ENCODE assay signal across 23 mouse cellular contexts in genomic region chr11:77894967-77895366, GRCm38 (mm10). TPM values are rescaled to one million over a fixed set of nuclear protein-coding genes. Genes with fewer than 3 reads are reported as not detected.
DNase-seq lines count a peak whose midpoint lies in the region; ATAC-seq and TF ChIP-seq lines count a peak whose summit lies in the region.
"Had no signal": no experiment of that assay in that cellular context is flagged by ENCODE, and none has a peak within 500 bp of the region (broad histone marks: within the 10 kb centered on the region; RNA-seq: fewer than 3 reads in every experiment).

No protein-coding gene starts in this region.

- no peak for DNase-seq in forebrain, embryonic 11.5 days (ENCODE audit: low spot score)
- peak; percentile 1 for DNase-seq in hindbrain, postnatal 0 days (ENCODE audit: low spot score)
- DNase-seq in testis, postnatal 14 days (ENCODE audit: low spot score): no peak
- DNase-seq in cerebellum, adult 11-12 months: no peak
- no peak for DNase-seq in gastrocnemius, adult 2 months
- DNase-seq: adrenal gland, postnatal 10 days; cerebellum, adult 8-10 months; lung, adult 18-20 months; lung, postnatal 36 days; retina, postnatal 1 day; spleen, adult 18-20 months; thymus, postnatal 25 days had no signal

- H3K27me3 ChIP-seq in intestine, embryonic 16.5 days (replicated peaks; ENCODE audit: control insufficient read depth, insufficient read depth, low read length): 0 out of 2 replicates have a peak, but pooled peaks cover 4% of the 10 kb centered on the region
- no peaks in the 10 kb centered on the region for H3K27me3 ChIP-seq in intestine, postnatal 0 days (replicated peaks; ENCODE audit: control insufficient read depth, insufficient read depth, low read length)
- H3K27me3 ChIP-seq in C2C12 (ENCODE audit: control insufficient read depth, insufficient read depth, insufficient read length): peaks cover 56% of the 10 kb centered on the region
- no peaks in the 10 kb centered on the region for H3K27me3 ChIP-seq in forebrain, embryonic 11.5 days (ENCODE audit: control insufficient read depth, insufficient read depth, low read length)
- H3K27me3 ChIP-seq in hindbrain, postnatal 0 days (ENCODE audit: insufficient read depth, low read length): no peaks in the 10 kb centered on the region

- no peaks in the 10 kb centered on the region for H3K9me3 ChIP-seq in intestine, embryonic 16.5 days (ENCODE audit: control insufficient read depth, low read length)
- H3K9me3 ChIP-seq in intestine, postnatal 0 days (ENCODE audit: control insufficient read depth): no peaks in the 10 kb centered on the region
- no peaks in the 10 kb centered on the region for H3K9me3 ChIP-seq in forebrain, embryonic 11.5 days (ENCODE audit: control insufficient read depth, low read length)
- no peaks in the 10 kb centered on the region for H3K9me3 ChIP-seq in hindbrain, postnatal 0 days (ENCODE audit: low read length)
- H3K9me3 ChIP-seq: embryonic facial prominence, embryonic 15.5 days; G1E; hindbrain, embryonic 15.5 days; stomach, embryonic 15.5 days had no signal

- H3ac ChIP-seq in C2C12 (ENCODE audit: control insufficient read depth, insufficient read length, low read depth): no peak overlapping the region

- TF ChIP-seq CTCF in intestine, postnatal 0 days (IDR thresholded peaks at IDR 0.05; ENCODE audit: low read depth): no peak
- no peak for TF ChIP-seq CTCF in C2C12 (IDR thresholded peaks at IDR 0.05; ENCODE audit: control insufficient read depth, insufficient read depth, insufficient read length)
- no peak for TF ChIP-seq CTCF in hindbrain, postnatal 0 days (IDR thresholded peaks at IDR 0.05; ENCODE audit: low read depth)
- no peak for TF ChIP-seq CTCF in gastrocnemius, adult 2 months (IDR thresholded peaks at IDR 0.05)

- no peak for ATAC-seq in intestine, embryonic 16.5 days
- ATAC-seq in intestine, postnatal 0 days: no peak
- ATAC-seq in forebrain, embryonic 11.5 days (replicated peaks; ENCODE audit: low FRiP score): no peak
- ATAC-seq in hindbrain, postnatal 0 days: no peak

- no peak overlapping the region for H3K9ac ChIP-seq in intestine, embryonic 16.5 days (ENCODE audit: low read depth, low read length)
- no peak overlapping the region for H3K9ac ChIP-seq in intestine, postnatal 0 days (ENCODE audit: low read depth, low read length)
- H3K9ac ChIP-seq in forebrain, embryonic 11.5 days (ENCODE audit: low read length): no peak overlapping the region
- no peak overlapping the region for H3K9ac ChIP-seq in hindbrain, postnatal 0 days (replicated peaks; ENCODE audit: low read length)
- H3K9ac ChIP-seq: embryonic facial prominence, embryonic 15.5 days; hindbrain, embryonic 15.5 days; limb, embryonic 12.5 days; stomach, embryonic 15.5 days had no signal

- no peak overlapping the region for H3K4me2 ChIP-seq in intestine, embryonic 16.5 days (ENCODE audit: low read depth, low read length)
- H3K4me2 ChIP-seq in intestine, postnatal 0 days (replicated peaks; ENCODE audit: low read depth): no peak overlapping the region
- no peak overlapping the region for H3K4me2 ChIP-seq in forebrain, embryonic 11.5 days (ENCODE audit: low read depth, low read length, severe bottlenecking)
- H3K4me2 ChIP-seq in hindbrain, postnatal 0 days (ENCODE audit: low read depth, low read length): no peak overlapping the region
- H3K4me2 ChIP-seq: embryonic facial prominence, embryonic 15.5 days had no signal

- no peaks in the 10 kb centered on the region for H3K79me3 ChIP-seq in C2C12 (ENCODE audit: low read depth)

- H3K4me3 ChIP-seq in intestine, embryonic 16.5 days (ENCODE audit: low read length): no peak overlapping the region
- no peak overlapping the region for H3K4me3 ChIP-seq in intestine, postnatal 0 days (ENCODE audit: low read depth, low read length)
- no peak overlapping the region for H3K4me3 ChIP-seq in C2C12 (ENCODE audit: insufficient read depth, poor library complexity, severe bottlenecking)
- no peak overlapping the region for H3K4me3 ChIP-seq in forebrain, embryonic 11.5 days (ENCODE audit: low read depth, low read length)
- no peak overlapping the region for H3K4me3 ChIP-seq in hindbrain, postnatal 0 days (ENCODE audit: low read length)
- H3K4me3 ChIP-seq in gastrocnemius, adult 2 months: no peak overlapping the region
- H3K4me3 ChIP-seq: embryonic facial prominence, embryonic 15.5 days; hindbrain, embryonic 15.5 days; left cerebral cortex, adult 2 months; limb, embryonic 12.5 days; stomach, embryonic 15.5 days had no signal

- H3K4me1 ChIP-seq in intestine, embryonic 16.5 days (ENCODE audit: control insufficient read depth, insufficient read depth, low read length): peaks cover 14% of the 10 kb centered on the region
- H3K4me1 ChIP-seq in intestine, postnatal 0 days (replicated peaks; ENCODE audit: control insufficient read depth, insufficient read depth, low read length): peaks cover 4% of the 10 kb centered on the region
- H3K4me1 ChIP-seq in forebrain, embryonic 11.5 days (replicated peaks; ENCODE audit: control insufficient read depth, insufficient read depth, low read length): peaks cover 48% of the 10 kb centered on the region
- peaks cover 53% of the 10 kb centered on the region for H3K4me1 ChIP-seq in hindbrain, postnatal 0 days (ENCODE audit: insufficient read depth, low read length)

- peak overlapping the region; percentile 15; the same call in 1 of the 2 replicates for H3K27ac ChIP-seq in intestine, embryonic 16.5 days (ENCODE audit: low read length)
- H3K27ac ChIP-seq in intestine, postnatal 0 days (ENCODE audit: low read depth, low read length): no peak overlapping the region
- peak overlapping the region; percentile 93; the same call in 1 of the 2 replicates for H3K27ac ChIP-seq in forebrain, embryonic 11.5 days (ENCODE audit: low read depth, low read length)
- no peak overlapping the region for H3K27ac ChIP-seq in hindbrain, postnatal 0 days
- no peak overlapping the region for H3K27ac ChIP-seq in gastrocnemius, adult 2 months
- H3K27ac ChIP-seq: embryonic facial prominence, embryonic 15.5 days; limb, embryonic 12.5 days had no signal

- WGBS in intestine, embryonic 16.5 days: 84% methylated on average over 2 of the region's 2 CpGs
- 89% methylated on average over 2 of the region's 2 CpGs for WGBS in intestine, postnatal 0 days
- WGBS in forebrain, embryonic 11.5 days: 75% methylated on average over 2 of the region's 2 CpGs
- 59% methylated on average over 2 of the region's 2 CpGs for WGBS in hindbrain, postnatal 0 days

- intact Hi-C loops in gastrocnemius, adult 2 months (cut with DNase I): no loop called here

- no peaks in the 10 kb centered on the region for H3K36me3 ChIP-seq in intestine, embryonic 16.5 days (ENCODE audit: control insufficient read depth, insufficient read depth, low read length)
- H3K36me3 ChIP-seq in intestine, postnatal 0 days (ENCODE audit: control insufficient read depth, insufficient read depth): no peaks in the 10 kb centered on the region
- no peaks in the 10 kb centered on the region for H3K36me3 ChIP-seq in C2C12 (ENCODE audit: control insufficient read depth, insufficient read depth)
- no peaks in the 10 kb centered on the region for H3K36me3 ChIP-seq in forebrain, embryonic 11.5 days (ENCODE audit: control insufficient read depth, insufficient read depth, low read length)
- H3K36me3 ChIP-seq in hindbrain, postnatal 0 days (ENCODE audit: insufficient read depth, low read length): no peaks in the 10 kb centered on the region
- H3K36me3 ChIP-seq: embryonic facial prominence, embryonic 15.5 days; G1E; hindbrain, embryonic 15.5 days; limb, embryonic 12.5 days; stomach, embryonic 15.5 days had no signal

- no peaks in the 10 kb centered on the region for H3K79me2 ChIP-seq in C2C12 (ENCODE audit: control insufficient read depth, insufficient read depth)

TF ChIP-seq in C2C12, 6 proteins besides CTCF, POLR2A, EP300 and RAD21:
- TF ChIP-seq USF1 (IDR thresholded peaks at IDR 0.05; ENCODE audit: low read depth) (peak; percentile 29), MAX (IDR thresholded peaks at IDR 0.05) (no peak)
TF ChIP-seq in C2C12: peak in this region for 1.

RNA-seq across cellular contexts. Expression of gene Pipox, which starts 1.1 kb away (rescaled TPM):
- 55.9 and 65.6 TPM in 2 replicates for polyA plus RNA-seq in intestine, embryonic 16.5 days (2015; fragmentation: Nextera tagmentation; extraction: Ambion mirVana)
- 45.7 and 57.1 TPM in 2 replicates for polyA plus RNA-seq in intestine, postnatal 0 days (2015; fragmentation: Nextera tagmentation; extraction: Ambion mirVana)
- not detected for polyA plus RNA-seq in C2C12 (2012; fragmentation: generic; extraction: Trizol)
- 13.6 and 16.0 TPM in 2 replicates for polyA plus RNA-seq in forebrain, embryonic 11.5 days (2014; fragmentation: Nextera tagmentation; extraction: Ambion mirVana)
- 2.8 and 6.8 TPM in 2 replicates for total RNA-seq in hindbrain, postnatal 0 days (2014; rRNA removed)
- polyA plus RNA-seq in hindbrain, postnatal 0 days (2015; fragmentation: Nextera tagmentation; extraction: Ambion mirVana): 4.4 and 4.6 TPM in 2 replicates
- not detected for total RNA-seq in gastrocnemius, adult 2 months (2021)
- total RNA-seq: G1E; monocyte, adult 5-6 weeks; neutrophil, adult 5-6 weeks had no signal
- polyA plus RNA-seq: G1E had no signal

RNA-seq across cellular contexts. Expression of gene Sez6, which starts 35.6 kb away (rescaled TPM):
- polyA plus RNA-seq in intestine, embryonic 16.5 days (2015; fragmentation: Nextera tagmentation; extraction: Ambion mirVana): 0.48 and 0.56 TPM in 2 replicates
- polyA plus RNA-seq in intestine, postnatal 0 days (2015; fragmentation: Nextera tagmentation; extraction: Ambion mirVana): 0.77 and 0.80 TPM in 2 replicates
- polyA plus RNA-seq in C2C12 (2012; fragmentation: generic; extraction: Trizol): not detected
- 14.3 and 16.7 TPM in 2 replicates for polyA plus RNA-seq in forebrain, embryonic 11.5 days (2014; fragmentation: Nextera tagmentation; extraction: Ambion mirVana)
- total RNA-seq in hindbrain, postnatal 0 days (2014; rRNA removed): 175 and 177 TPM in 2 replicates
- polyA plus RNA-seq in hindbrain, postnatal 0 days (2015; fragmentation: Nextera tagmentation; extraction: Ambion mirVana): 113 and 127 TPM in 2 replicates
- under 1 TPM in 1 of 2 experiments, not detected in 1; 0.25 TPM for total RNA-seq in gastrocnemius, adult 2 months (2021)
- total RNA-seq: monocyte, adult 5-6 weeks; neutrophil, adult 5-6 weeks had no signal
- polyA plus RNA-seq: limb, embryonic 12.5 days had no signal

Comparison
In these comparisons a context has a peak if more than half of its experiments do, and no peak if none do; other contexts are left out.
1. H3K27ac ChIP-seq: peak in intestine, embryonic 16.5 days (single experiment) and forebrain, embryonic 11.5 days (single experiment); none in intestine, postnatal 0 days (single experiment), hindbrain, postnatal 0 days (single experiment) and gastrocnemius, adult 2 months (single experiment).